Mouse (Mus musculus) MEL (cell line): ENCODE data around the gene Dcun1d4. TPM values are rescaled to one million over a fixed set of nuclear protein-coding genes. Genes with fewer than 3 reads are reported as not detected.

Experiments used
- DNase-seq: peaks from one replicate; pipeline ENCODE4 v3.0.0; 2011; ENCODE audit warnings: low read depth, low spot score
- H3K27ac ChIP-seq: 2 replicates; pipeline ENCODE4 v1.5.1; 2012; ENCODE audit warnings: low read depth, mild to moderate bottlenecking, control low read depth, low read length, moderate library complexity; ENCODE audit not compliant: control insufficient read depth
- H3K27me3 ChIP-seq, 2 experiments: fragments of 150-350 bp in 1 of 2; sonication (generic) in 1 of 2; 2 replicates each; pipeline ENCODE4 v1.6.1; 2012; ENCODE audit warnings: low read length in 2 of 2, mild to moderate bottlenecking in 2 of 2, improper control_type of control experiment in 1 of 2, moderate library complexity in 1 of 2; ENCODE audit not compliant: insufficient read depth in 2 of 2, control insufficient read depth in 1 of 2
- H3K36me3 ChIP-seq, 2 experiments: 2 replicates each; pipeline ENCODE4 v1.6.1; 2012 to 2014; ENCODE audit warnings: low read length in 2 of 2, improper control_type of control experiment in 1 of 2, inconsistent platforms in 1 of 2, mild to moderate bottlenecking in 1 of 2; ENCODE audit not compliant: insufficient read depth in 2 of 2, control insufficient read depth in 1 of 2
- H3K4me1 ChIP-seq, 2 experiments: fragments of 150-350 bp in 1 of 2; sonication (generic) in 1 of 2; 2 replicates each; pipeline ENCODE4 v1.6.1; 2012; ENCODE audit warnings: low read length in 2 of 2, improper control_type of control experiment in 1 of 2, mild to moderate bottlenecking in 1 of 2; ENCODE audit not compliant: insufficient read depth in 2 of 2, control insufficient read depth in 1 of 2
- H3K4me3 ChIP-seq, 2 experiments: fragments of 150-350 bp in 1 of 2; sonication (generic) in 1 of 2; 2 replicates each; pipeline ENCODE4 v1.5.1; 2012; ENCODE audit warnings: low read depth in 2 of 2, low read length in 2 of 2, mild to moderate bottlenecking in 2 of 2, moderate library complexity in 2 of 2, control low read depth in 1 of 2, improper control_type of control experiment in 1 of 2; ENCODE audit not compliant: control insufficient read depth in 1 of 2, insufficient read depth in 1 of 2
- H3K79me2 ChIP-seq: 2 replicates; pipeline ENCODE4 v1.6.1; 2012; ENCODE audit warnings: mild to moderate bottlenecking, low read length, moderate library complexity; ENCODE audit not compliant: control insufficient read depth, poor library complexity, insufficient read depth
- H3K9ac ChIP-seq: 2 replicates; pipeline ENCODE4 v1.6.1; 2012; ENCODE audit warnings: low read depth, mild to moderate bottlenecking, control low read depth, low read length, moderate library complexity; ENCODE audit not compliant: control insufficient read depth, poor library complexity, severe bottlenecking
- H3K9me3 ChIP-seq: fragments of 150-350 bp; sonication (generic); replicated peaks from 2 replicates; pipeline ENCODE4 v1.6.1; 2012; ENCODE audit warnings: mild to moderate bottlenecking, low read length, improper control_type of control experiment, moderate library complexity; ENCODE audit not compliant: insufficient read depth
- BHLHE40 ChIP-seq: IDR thresholded peaks from 2 replicates; pipeline ENCODE4 v1.6.1; 2012; ENCODE audit warnings: low read depth, mild to moderate bottlenecking, inconsistent platforms, low read length, improper control_type of control experiment, borderline replicate concordance
- E2F4 ChIP-seq: IDR thresholded peaks from 2 replicates; pipeline ENCODE4 v1.6.1; 2011; ENCODE audit warnings: low read depth, low read length, improper control_type of control experiment, borderline replicate concordance
- ELF1 ChIP-seq: IDR thresholded peaks from 2 replicates; pipeline ENCODE4 v1.6.1; 2014; ENCODE audit warnings: low read depth, mild to moderate bottlenecking, inconsistent platforms, low read length, improper control_type of control experiment, moderate library complexity
- EP300 ChIP-seq, 2 experiments: IDR thresholded peaks; 2 replicates each; pipeline ENCODE4 v1.6.1; 2011; ENCODE audit warnings: improper control_type of control experiment in 2 of 2, low read length in 2 of 2, low read depth in 1 of 2, mild to moderate bottlenecking in 1 of 2
- GABPA ChIP-seq: IDR thresholded peaks from 2 replicates; pipeline ENCODE4 v1.6.1; 2012; ENCODE audit warnings: low read depth, mild to moderate bottlenecking, inconsistent platforms, low read length, improper control_type of control experiment, moderate library complexity
- GATA1 ChIP-seq: IDR thresholded peaks from 2 replicates; pipeline ENCODE4 v1.6.1; 2011; ENCODE audit warnings: low read depth, low read length, improper control_type of control experiment
- HCFC1 ChIP-seq: IDR thresholded peaks from 2 replicates; pipeline ENCODE4 v1.6.1; 2012; ENCODE audit warnings: low read depth, mild to moderate bottlenecking, inconsistent platforms, low read length, improper control_type of control experiment, moderate library complexity
- JUND ChIP-seq: IDR thresholded peaks from 2 replicates; pipeline ENCODE4 v1.6.1; 2011; ENCODE audit warnings: low read depth, mild to moderate bottlenecking, improper control_type of control experiment, low read length
- MAFK ChIP-seq: IDR thresholded peaks from 2 replicates; pipeline ENCODE4 v1.6.1; 2011; ENCODE audit warnings: low read depth, mild to moderate bottlenecking, low read length, improper control_type of control experiment, borderline replicate concordance
- MAX ChIP-seq: IDR thresholded peaks from 2 replicates; pipeline ENCODE4 v1.6.1; 2011; ENCODE audit warnings: low read length, improper control_type of control experiment
- MXI1 ChIP-seq: IDR thresholded peaks from 2 replicates; pipeline ENCODE4 v1.6.1; 2011; ENCODE audit warnings: mild to moderate bottlenecking, low read depth, low read length, improper control_type of control experiment
- NELFE ChIP-seq: IDR thresholded peaks from 2 replicates; pipeline ENCODE4 v1.6.1; 2011; ENCODE audit warnings: low read depth, low read length, improper control_type of control experiment
- NRF1 ChIP-seq: IDR thresholded peaks from 2 replicates; pipeline ENCODE4 v1.6.1; 2014; ENCODE audit warnings: low read depth, mild to moderate bottlenecking, inconsistent platforms, low read length, improper control_type of control experiment, moderate library complexity; ENCODE audit not compliant: poor library complexity, insufficient read depth, severe bottlenecking
- POLR2A ChIP-seq, 2 experiments: IDR thresholded peaks; 2 replicates each; pipeline ENCODE4 v1.6.1; 2011 to 2012; ENCODE audit warnings: low read length in 2 of 2, mild to moderate bottlenecking in 2 of 2, control low read depth in 1 of 2, improper control_type of control experiment in 1 of 2, low read depth in 1 of 2, moderate library complexity in 1 of 2; ENCODE audit not compliant: control insufficient read depth in 1 of 2, insufficient read depth in 1 of 2, poor library complexity in 1 of 2
- SIN3A ChIP-seq: IDR thresholded peaks from 2 replicates; pipeline ENCODE4 v1.6.1; 2012; ENCODE audit warnings: low read length, improper control_type of control experiment, inconsistent platforms
- SMC3 ChIP-seq: IDR thresholded peaks from 2 replicates; pipeline ENCODE4 v1.6.1; 2011; ENCODE audit warnings: low read depth, low read length, improper control_type of control experiment
- TAL1 ChIP-seq: IDR thresholded peaks from 2 replicates; pipeline ENCODE4 v1.6.1; 2012; ENCODE audit warnings: mild to moderate bottlenecking, inconsistent platforms, low read length, moderate library complexity, mixed read lengths
- TBP ChIP-seq: IDR thresholded peaks from 2 replicates; pipeline ENCODE4 v1.8.0; 2011; ENCODE audit warnings: low read depth, low read length, improper control_type of control experiment
- TCF12 ChIP-seq: IDR thresholded peaks from 2 replicates; pipeline ENCODE4 v1.6.1; 2014; ENCODE audit warnings: low read depth, mild to moderate bottlenecking, inconsistent platforms, low read length, improper control_type of control experiment, moderate library complexity
- UBTF ChIP-seq: IDR thresholded peaks from 2 replicates; pipeline ENCODE4 v1.6.1; 2012; ENCODE audit warnings: low read depth, mild to moderate bottlenecking, inconsistent platforms, low read length, improper control_type of control experiment, moderate library complexity, borderline replicate concordance; ENCODE audit not compliant: insufficient read depth
- USF1 ChIP-seq: IDR thresholded peaks from 2 replicates; pipeline ENCODE4 v1.6.1; 2014; ENCODE audit warnings: low read depth, mild to moderate bottlenecking, inconsistent platforms, low read length, improper control_type of control experiment, moderate library complexity
- ZC3H11A ChIP-seq: IDR thresholded peaks from 2 replicates; pipeline ENCODE4 v1.6.1; 2012; ENCODE audit warnings: low read depth, mild to moderate bottlenecking, inconsistent platforms, low read length, improper control_type of control experiment
- ZKSCAN1 ChIP-seq: IDR thresholded peaks from 2 replicates; pipeline ENCODE4 v1.6.1; 2012; ENCODE audit warnings: low read depth, mild to moderate bottlenecking, inconsistent platforms, low read length, improper control_type of control experiment, moderate library complexity
- ZNF384 ChIP-seq: IDR thresholded peaks from 2 replicates; pipeline ENCODE4 v1.6.1; 2012; ENCODE audit warnings: low read depth, mild to moderate bottlenecking, inconsistent platforms, low read length, improper control_type of control experiment
- polyA plus RNA-seq, 2 experiments: library from polyadenylated mRNA; stranded (reverse) in 1 of 2; unstranded in 1 of 2; fragments of >175 nt in 1 of 2; fragments of >200 nt in 1 of 2; gene quantifications; 2 replicates each; pipeline versions ENCODE4 v1.2.1 to v1.2.4; 2012; ENCODE audit warnings: low replicate concordance in 2 of 2, low read depth in 1 of 2; ENCODE audit not compliant: insufficient read length in 2 of 2, insufficient read depth in 1 of 2, missing spikeins in 1 of 2
- total RNA-seq: library from RNA; depleted of rRNA; stranded (reverse); fragments of 300-350 nt; gene quantifications from 2 replicates; pipeline ENCODE4 v1.2.3, GENCODE M21; 2012

Gene Dcun1d4
- total and polyA plus RNA-seq, 3 experiments, result 7.6 to 10.0 TPM; not detected in 1

- Histone ChIP-seq H3K27me3 (peaks cover 0 to 2% of the 10 kb centered on the region in 2 experiments; a peak in 2 of 4 replicates), H3K27ac (no peak overlapping the region), H3K9me3 (no peaks in the 10 kb centered on the region), H3K79me2 (no peaks in the 10 kb centered on the region), H3K4me3 (peak overlapping the region in 1 of 2 experiments; percentile 24; a peak in 1 of 4 replicates), H3K4me1 (peaks cover 0 to 12% of the 10 kb centered on the region in 2 experiments; a peak in 3 of 4 replicates), H3K9ac (peak overlapping the region; percentile 16; the same call in 1 of the 2 replicates), H3K36me3 (peaks cover 0 to 11% of the 10 kb centered on the region in 2 experiments; a peak in 2 of 4 replicates)
- DNase-seq, result peak; percentile 53
- TF ChIP-seq ZC3H11A, result 0 out of 2 replicates have a peak, but pooled peaks have one; percentile 9
- peak; percentile 90 for TF ChIP-seq ZNF384
- TF ChIP-seq GATA1, result peak; percentile 45; the same call in 1 of the 2 replicates
- TF ChIP-seq SIN3A, result 0 out of 2 replicates have a peak, but pooled peaks have one; percentile 24
- no peak for TF ChIP-seq ZKSCAN1
Observed at GRCm38 (mm10) chr5:73432805-73433204, 48.0 kb upstream of the Dcun1d4 start.

- Histone ChIP-seq H3K36me3 (peaks cover 0 to 11% of the 10 kb centered on the region in 2 experiments; a peak in 2 of 4 replicates), H3K27me3 (no peaks in the 10 kb centered on the region; a peak in 2 of 4 replicates), H3K9ac (no peak overlapping the region)
- TF ChIP-seq MAFK, result 0 out of 2 replicates have a peak, but pooled peaks have one; percentile 40
- TF ChIP-seq EP300 (IDR thresholded peaks at IDR 0.05; ENCODE audit: low read depth in 1 of 2, low read length in 2 of 2), result no peak
- TF ChIP-seq, all 39 proteins: peak for 1
- Histone ChIP-seq H3K4me1 (peaks cover 0 to 12% of the 10 kb centered on the region in 2 experiments; a peak in 3 of 4 replicates), H3K27ac (no peak overlapping the region), H3K9me3 (no peaks in the 10 kb centered on the region), H3K79me2 (no peaks in the 10 kb centered on the region), H3K4me3 (no peak overlapping the region)
- DNase-seq, result no peak
Observed at GRCm38 (mm10) chr5:73434764-73435163, 46.0 kb upstream of the Dcun1d4 start.

GRCm38 (mm10) chr5:73442176-73442575 is 38.6 kb upstream of the Dcun1d4 start:
- Histone ChIP-seq H3K9me3 (no peaks in the 10 kb centered on the region), H3K9ac (0 out of 2 replicates have a peak overlapping the region, but pooled peaks have one; percentile 21), H3K27me3 (no peaks in the 10 kb centered on the region; a peak in 2 of 4 replicates), H3K27ac (no peak overlapping the region), H3K79me2 (no peaks in the 10 kb centered on the region), H3K4me1 (peaks cover 3% of the 10 kb centered on the region in 2 experiments; a peak in 2 of 4 replicates), H3K4me3 (peak overlapping the region; percentile 38 to 48), H3K36me3 (no peaks in the 10 kb centered on the region)
- DNase-seq, result peak; percentile 78
- no peak for TF ChIP-seq GABPA
- TF ChIP-seq JUND, result no peak
- TF ChIP-seq TAL1, result peak; percentile 39; the same call in 1 of the 2 replicates
- peak; percentile 55; the same call in 1 of the 2 replicates for TF ChIP-seq MAX
- peak; percentile 54 to 60 for TF ChIP-seq EP300 (IDR thresholded peaks at IDR 0.05; ENCODE audit: low read depth in 1 of 2, low read length in 2 of 2)
- no peak for TF ChIP-seq UBTF
- TF ChIP-seq BHLHE40, result no peak
- TF ChIP-seq ZKSCAN1, result no peak
- peak; percentile 63; the same call in 1 of the 2 replicates for TF ChIP-seq MXI1
- TF ChIP-seq ZNF384, result peak; percentile 85
- TF ChIP-seq ZC3H11A, result no peak
- no peak for TF ChIP-seq SMC3
- TF ChIP-seq TBP, result no peak
- no peak for TF ChIP-seq E2F4
- TF ChIP-seq NRF1, result no peak
- no peak for TF ChIP-seq USF1
- no peak for TF ChIP-seq POLR2A (IDR thresholded peaks at IDR 0.05; ENCODE audit: control insufficient read depth in 1 of 2, insufficient read depth in 1 of 2, low read depth in 1 of 2, low read length in 2 of 2, poor library complexity in 1 of 2)
- TF ChIP-seq TCF12, result peak; percentile 54; the same call in 1 of the 2 replicates
- TF ChIP-seq ELF1, result no peak
- TF ChIP-seq NELFE, result no peak
- TF ChIP-seq HCFC1, result 0 out of 2 replicates have a peak, but pooled peaks have one; percentile 44
